ENCODE assay signal across 25 mouse cellular contexts in genomic region chr3:79329691-79330315, GRCm38 (mm10). TPM values are rescaled to one million over a fixed set of nuclear protein-coding genes. Genes with fewer than 3 reads are reported as not detected.
A peak's percentile ranks its signal among the peaks of the same experiment; 100 is the strongest.
DNase-seq lines count a peak whose midpoint lies in the region; ATAC-seq lines count a peak whose summit lies in the region.
"Had no signal": no experiment of that assay in that cellular context is flagged by ENCODE, and none has a peak within 500 bp of the region (broad histone marks: within the 10 kb centered on the region; RNA-seq: fewer than 3 reads in every experiment).

No protein-coding gene starts in this region.

- no peak overlapping the region for H3K9ac ChIP-seq in intestine, embryonic 14.5 days (ENCODE audit: low read length)
- no peak overlapping the region for H3K9ac ChIP-seq in intestine, embryonic 15.5 days
- no peak overlapping the region for H3K9ac ChIP-seq in embryonic facial prominence, embryonic 12.5 days
- no peak overlapping the region for H3K9ac ChIP-seq in embryonic facial prominence, embryonic 15.5 days
- no peak overlapping the region for H3K9ac ChIP-seq in stomach, embryonic 15.5 days
- H3K9ac ChIP-seq: heart, embryonic 15.5 days; hindbrain, embryonic 15.5 days; kidney, embryonic 15.5 days; liver, embryonic 15.5 days had no signal

- H3K27me3 ChIP-seq in intestine, embryonic 14.5 days (replicated peaks; ENCODE audit: control insufficient read depth, insufficient read depth, low read length) = no peaks in the 10 kb centered on the region
- no peaks in the 10 kb centered on the region for H3K27me3 ChIP-seq in intestine, embryonic 15.5 days (replicated peaks)
- no peaks in the 10 kb centered on the region for H3K27me3 ChIP-seq in embryonic facial prominence, embryonic 12.5 days
- no peaks in the 10 kb centered on the region for H3K27me3 ChIP-seq in embryonic facial prominence, embryonic 15.5 days
- no peaks in the 10 kb centered on the region for H3K27me3 ChIP-seq in stomach, embryonic 15.5 days (replicated peaks)
- H3K27me3 ChIP-seq: heart, embryonic 15.5 days; hindbrain, embryonic 15.5 days; kidney, embryonic 15.5 days; liver, embryonic 15.5 days had no signal

- H3K4me1 ChIP-seq in intestine, embryonic 14.5 days (replicated peaks; ENCODE audit: control insufficient read depth, insufficient read depth, low read length) = peaks cover 10% of the 10 kb centered on the region
- no peaks in the 10 kb centered on the region; the same call in 1 of the 2 replicates for H3K4me1 ChIP-seq in intestine, embryonic 15.5 days (replicated peaks)
- H3K4me1 ChIP-seq in embryonic facial prominence, embryonic 12.5 days = peaks cover 39% of the 10 kb centered on the region
- H3K4me1 ChIP-seq in embryonic facial prominence, embryonic 15.5 days = peaks cover 33% of the 10 kb centered on the region
- H3K4me1 ChIP-seq in stomach, embryonic 15.5 days = peaks cover 6% of the 10 kb centered on the region; the same call in 1 of the 2 replicates
- H3K4me1 ChIP-seq: liver, embryonic 15.5 days; megakaryocyte, embryonic 14.5 days had no signal

- no peaks in the 10 kb centered on the region for H3K9me3 ChIP-seq in intestine, embryonic 14.5 days (ENCODE audit: control insufficient read depth, low read length)
- no peaks in the 10 kb centered on the region for H3K9me3 ChIP-seq in intestine, embryonic 15.5 days
- H3K9me3 ChIP-seq in embryonic facial prominence, embryonic 12.5 days = no peaks in the 10 kb centered on the region
- H3K9me3 ChIP-seq in embryonic facial prominence, embryonic 15.5 days (replicated peaks) = no peaks in the 10 kb centered on the region
- no peaks in the 10 kb centered on the region for H3K9me3 ChIP-seq in stomach, embryonic 15.5 days
- H3K9me3 ChIP-seq: heart, embryonic 15.5 days; hindbrain, embryonic 15.5 days; kidney, embryonic 15.5 days; liver, embryonic 15.5 days; megakaryocyte, embryonic 14.5 days had no signal

- intact Hi-C loops in left cerebral cortex, postnatal 25 days (cut with DNase I) = no loop called here

- 29% methylated on average over 8 of the region's 8 CpGs for WGBS in intestine, embryonic 14.5 days
- 28% methylated on average over 8 of the region's 8 CpGs for WGBS in intestine, embryonic 15.5 days
- 12% methylated on average over 8 of the region's 8 CpGs for WGBS in embryonic facial prominence, embryonic 12.5 days
- WGBS in embryonic facial prominence, embryonic 15.5 days = 21% methylated on average over 8 of the region's 8 CpGs
- 32% methylated on average over 8 of the region's 8 CpGs for WGBS in stomach, embryonic 15.5 days

- H3K4me3 ChIP-seq in intestine, embryonic 14.5 days (ENCODE audit: low read depth, low read length) = no peak overlapping the region
- H3K4me3 ChIP-seq in intestine, embryonic 15.5 days (replicated peaks) = no peak overlapping the region
- no peak overlapping the region for H3K4me3 ChIP-seq in embryonic facial prominence, embryonic 12.5 days
- no peak overlapping the region for H3K4me3 ChIP-seq in embryonic facial prominence, embryonic 15.5 days (replicated peaks)
- no peak overlapping the region for H3K4me3 ChIP-seq in stomach, embryonic 15.5 days (replicated peaks)
- H3K4me3 ChIP-seq: heart, embryonic 15.5 days; hindbrain, embryonic 15.5 days; kidney, embryonic 15.5 days; left cerebral cortex, adult 2 months; liver, embryonic 15.5 days; megakaryocyte, embryonic 14.5 days had no signal

- no peak overlapping the region for H3K4me2 ChIP-seq in intestine, embryonic 14.5 days (ENCODE audit: low read length)
- H3K4me2 ChIP-seq in intestine, embryonic 15.5 days (replicated peaks) = no peak overlapping the region
- H3K4me2 ChIP-seq in embryonic facial prominence, embryonic 12.5 days (replicated peaks) = no peak overlapping the region; the same call in 1 of the 2 replicates
- H3K4me2 ChIP-seq in embryonic facial prominence, embryonic 15.5 days (replicated peaks) = peak overlapping the region; percentile 22; the same call in 1 of the 2 replicates
- H3K4me2 ChIP-seq in stomach, embryonic 15.5 days = no peak overlapping the region
- H3K4me2 ChIP-seq: heart, embryonic 15.5 days; hindbrain, embryonic 15.5 days; kidney, embryonic 15.5 days; liver, embryonic 15.5 days had no signal

- no peaks in the 10 kb centered on the region for H3K36me3 ChIP-seq in intestine, embryonic 14.5 days (ENCODE audit: control insufficient read depth, insufficient read depth, low read length)
- no peaks in the 10 kb centered on the region for H3K36me3 ChIP-seq in intestine, embryonic 15.5 days
- no peaks in the 10 kb centered on the region for H3K36me3 ChIP-seq in embryonic facial prominence, embryonic 12.5 days
- no peaks in the 10 kb centered on the region for H3K36me3 ChIP-seq in embryonic facial prominence, embryonic 15.5 days
- no peaks in the 10 kb centered on the region for H3K36me3 ChIP-seq in stomach, embryonic 15.5 days
- H3K36me3 ChIP-seq: heart, embryonic 15.5 days; hindbrain, embryonic 15.5 days; kidney, embryonic 15.5 days; liver, embryonic 15.5 days had no signal

- ATAC-seq in intestine, embryonic 14.5 days (replicated peaks; ENCODE audit: low FRiP score, low TSS enrichment, low read depth) = no peak
- no peak for ATAC-seq in intestine, embryonic 15.5 days
- no peak; the same call in 1 of the 2 replicates for ATAC-seq in embryonic facial prominence, embryonic 12.5 days (ENCODE audit: insufficient number of reproducible peaks, insufficient read depth, low FRiP score, low TSS enrichment)
- ATAC-seq in embryonic facial prominence, embryonic 15.5 days (ENCODE audit: insufficient number of reproducible peaks, low FRiP score, low TSS enrichment, low read depth) = no peak; the same call in 1 of the 2 replicates
- no peak for ATAC-seq in stomach, embryonic 15.5 days (ENCODE audit: insufficient read depth, low FRiP score, low read depth)
- ATAC-seq: intestine, postnatal 0 days had no signal

- DNase-seq in intestine, embryonic 14.5 days (ENCODE audit: low spot score) = no peak
- no peak for DNase-seq in left cerebral cortex, postnatal 25 days (ENCODE audit: low spot score in 2 of 2)
- DNase-seq in adrenal gland, postnatal 10 days = no peak
- DNase-seq: cerebellum, adult 9-10 months; heart, postnatal 4 days; kidney, postnatal 4 days; layer of hippocampus, adult 9-11 months; lung, postnatal 14 days; right cerebral cortex, postnatal 25 days; thymus, postnatal 36 days had no signal

- H3K27ac ChIP-seq in intestine, embryonic 14.5 days (ENCODE audit: low read depth) = 0 out of 2 replicates have a peak overlapping the region, but pooled peaks have one; percentile 22
- H3K27ac ChIP-seq in intestine, embryonic 15.5 days = no peak overlapping the region
- H3K27ac ChIP-seq in embryonic facial prominence, embryonic 12.5 days = peak overlapping the region; percentile 80
- peak overlapping the region; percentile 74 for H3K27ac ChIP-seq in embryonic facial prominence, embryonic 15.5 days (replicated peaks)
- peak overlapping the region; percentile 33; the same call in 1 of the 2 replicates for H3K27ac ChIP-seq in stomach, embryonic 15.5 days
- H3K27ac ChIP-seq: heart, embryonic 15.5 days; hindbrain, embryonic 15.5 days; kidney, embryonic 15.5 days; left cerebral cortex, adult 2 months; liver, embryonic 15.5 days had no signal

RNA-seq across cellular contexts. Expression of gene Gm17359, which starts 6.7 kb away (rescaled TPM):
- polyA plus RNA-seq in intestine, embryonic 14.5 days (2014; fragmentation: Nextera tagmentation; extraction: Ambion mirVana) = not detected in 2 replicates
- not detected in 2 replicates for polyA plus RNA-seq in intestine, embryonic 15.5 days (2015; fragmentation: Nextera tagmentation; extraction: Ambion mirVana)
- not detected in 2 replicates for polyA plus RNA-seq in embryonic facial prominence, embryonic 12.5 days (2016; fragmentation: Nextera tagmentation; extraction: Ambion mirVana)
- not detected in 2 replicates for polyA plus RNA-seq in embryonic facial prominence, embryonic 15.5 days (2015; fragmentation: Nextera tagmentation; extraction: Ambion mirVana)
- polyA plus RNA-seq in stomach, embryonic 15.5 days (2015; fragmentation: Nextera tagmentation; extraction: Ambion mirVana) = not detected in 2 replicates
- total RNA-seq in left cerebral cortex, postnatal 25 days (2021) = not detected
- not detected for total RNA-seq in adrenal gland, postnatal 10 days (2021)
- total RNA-seq: adrenal gland, adult 18-20 months; common myeloid progenitor, adult 5-6 weeks; gastrocnemius, adult 8-10 months; granulocyte monocyte progenitor cell, adult 5-6 weeks; heart, postnatal 4 days; left cerebral cortex, adult 2 months had no signal
- polyA plus RNA-seq: heart, embryonic 15.5 days; hindbrain, embryonic 15.5 days; intestine, postnatal 0 days; kidney, embryonic 15.5 days had no signal

RNA-seq across cellular contexts. Expression of gene Rapgef2, which starts 43.5 kb away (rescaled TPM):
- 5.8 and 5.9 TPM in 2 replicates for polyA plus RNA-seq in intestine, embryonic 14.5 days (2014; fragmentation: Nextera tagmentation; extraction: Ambion mirVana)
- 4.4 TPM in 2 replicates for polyA plus RNA-seq in intestine, embryonic 15.5 days (2015; fragmentation: Nextera tagmentation; extraction: Ambion mirVana)
- 10.9 and 11.1 TPM in 2 replicates for polyA plus RNA-seq in embryonic facial prominence, embryonic 12.5 days (2016; fragmentation: Nextera tagmentation; extraction: Ambion mirVana)
- polyA plus RNA-seq in embryonic facial prominence, embryonic 15.5 days (2015; fragmentation: Nextera tagmentation; extraction: Ambion mirVana) = 7.3 and 7.5 TPM in 2 replicates
- polyA plus RNA-seq in stomach, embryonic 15.5 days (2015; fragmentation: Nextera tagmentation; extraction: Ambion mirVana) = 5.4 and 5.6 TPM in 2 replicates
- 100 to 1,000 TPM; 120 to 126 TPM for total RNA-seq in left cerebral cortex, postnatal 25 days (2021)
- total RNA-seq in adrenal gland, postnatal 10 days (2021) = 10 to 100 TPM; 25.2 to 30.4 TPM
